8 mouse cellular contexts compared by ENCODE assay signal in the genomic region with DNA sequence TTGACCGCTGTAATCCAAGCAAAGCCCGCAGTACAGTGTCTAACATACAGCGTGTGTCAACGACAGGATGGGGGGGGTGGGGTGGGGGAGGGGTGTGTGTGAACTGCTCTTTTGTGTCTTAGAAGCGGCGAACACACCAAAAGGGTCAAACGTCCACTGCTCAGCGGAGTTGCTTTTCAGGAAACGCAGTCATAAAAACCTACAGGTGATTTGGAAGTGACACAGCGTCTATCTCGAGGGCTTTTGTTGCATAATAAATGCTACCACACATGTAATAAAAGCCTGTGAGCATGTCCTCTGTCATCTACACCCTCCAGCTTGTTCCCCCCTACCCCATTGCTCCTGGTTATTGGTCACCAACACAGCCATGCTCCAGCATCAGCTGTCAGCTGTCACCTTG. TPM values are rescaled to one million over a fixed set of nuclear protein-coding genes. Genes with fewer than 3 reads are reported as not detected.
A peak's percentile ranks its signal among the peaks of the same experiment; 100 is the strongest.
DNase-seq lines count a peak whose midpoint lies in the region; ATAC-seq lines count a peak whose summit lies in the region.

No protein-coding gene starts in this region.

- peak overlapping the region; percentile 72 for H3K4me2 ChIP-seq in kidney, embryonic 16.5 days (replicated peaks; ENCODE audit: low read depth, low read length)
- peak overlapping the region; percentile 45 for H3K4me2 ChIP-seq in intestine, embryonic 14.5 days (ENCODE audit: low read length)
- H3K4me2 ChIP-seq in midbrain, embryonic 16.5 days (ENCODE audit: low read length) = peak overlapping the region; percentile 52

- 7% methylated on average over 11 of the region's 11 CpGs for WGBS in kidney, embryonic 16.5 days
- WGBS in embryonic facial prominence, embryonic 10.5 days = 31% methylated on average over 11 of the region's 11 CpGs
- WGBS in intestine, embryonic 14.5 days = 21% methylated on average over 11 of the region's 11 CpGs
- 30% methylated on average over 11 of the region's 11 CpGs for WGBS in midbrain, embryonic 16.5 days

- H3K9ac ChIP-seq in kidney, embryonic 16.5 days (replicated peaks; ENCODE audit: low read length) = peak overlapping the region; percentile 57
- no peak overlapping the region for H3K9ac ChIP-seq in intestine, embryonic 14.5 days (ENCODE audit: low read length)
- no peak overlapping the region for H3K9ac ChIP-seq in midbrain, embryonic 16.5 days (ENCODE audit: low read depth, low read length)

- no peaks in the 10 kb centered on the region for H3K36me3 ChIP-seq in kidney, embryonic 16.5 days (ENCODE audit: insufficient read depth, low read length)
- H3K36me3 ChIP-seq in embryonic facial prominence, embryonic 10.5 days (replicated peaks) = no peaks in the 10 kb centered on the region
- H3K36me3 ChIP-seq in intestine, embryonic 14.5 days (ENCODE audit: control insufficient read depth, insufficient read depth, low read length) = no peaks in the 10 kb centered on the region
- no peaks in the 10 kb centered on the region for H3K36me3 ChIP-seq in midbrain, embryonic 16.5 days (ENCODE audit: control insufficient read depth, insufficient read depth, low read length)

- no peak for DNase-seq in kidney, postnatal 14 days
- DNase-seq in embryonic facial prominence, embryonic 10.5 days (ENCODE audit: low spot score) = no peak
- DNase-seq in intestine, embryonic 14.5 days (ENCODE audit: low spot score) = no peak
- no peak for DNase-seq in spleen, postnatal 4 days (ENCODE audit: low spot score in 2 of 2)
- DNase-seq in urinary bladder, postnatal 4 days (ENCODE audit: low spot score in 2 of 2) = no peak
- no peak for DNase-seq in cerebellum, adult 18-20 months

- ATAC-seq in kidney, embryonic 16.5 days (ENCODE audit: low FRiP score, low TSS enrichment) = 0 out of 2 replicates have a peak, but pooled peaks have one; percentile 10
- ATAC-seq in intestine, embryonic 14.5 days (replicated peaks; ENCODE audit: low FRiP score, low TSS enrichment, low read depth) = no peak
- no peak for ATAC-seq in midbrain, embryonic 16.5 days

- peak overlapping the region; percentile 92 for H3K27ac ChIP-seq in kidney, embryonic 16.5 days (ENCODE audit: low read length)
- H3K27ac ChIP-seq in embryonic facial prominence, embryonic 10.5 days (replicated peaks) = peak overlapping the region; percentile 72; the same call in 1 of the 2 replicates
- H3K27ac ChIP-seq in intestine, embryonic 14.5 days (ENCODE audit: low read depth) = peak overlapping the region; percentile 73
- peak overlapping the region; percentile 67 for H3K27ac ChIP-seq in midbrain, embryonic 16.5 days (ENCODE audit: low read length)

- H3K27me3 ChIP-seq in kidney, embryonic 16.5 days (ENCODE audit: insufficient read depth, low read length) = no peaks in the 10 kb centered on the region
- no peaks in the 10 kb centered on the region for H3K27me3 ChIP-seq in embryonic facial prominence, embryonic 10.5 days (replicated peaks; ENCODE audit: low read depth, poor library complexity, severe bottlenecking)
- no peaks in the 10 kb centered on the region for H3K27me3 ChIP-seq in intestine, embryonic 14.5 days (replicated peaks; ENCODE audit: control insufficient read depth, insufficient read depth, low read length)
- no peaks in the 10 kb centered on the region for H3K27me3 ChIP-seq in midbrain, embryonic 16.5 days (ENCODE audit: control insufficient read depth, insufficient read depth, low read depth, low read length)

- peak overlapping the region; percentile 37 for H3K4me3 ChIP-seq in kidney, embryonic 16.5 days (ENCODE audit: low read length)
- peak overlapping the region; percentile 48 for H3K4me3 ChIP-seq in embryonic facial prominence, embryonic 10.5 days
- 0 out of 2 replicates have a peak overlapping the region, but pooled peaks have one; percentile 16 for H3K4me3 ChIP-seq in intestine, embryonic 14.5 days (ENCODE audit: low read depth, low read length)
- H3K4me3 ChIP-seq in midbrain, embryonic 16.5 days (ENCODE audit: low read depth, low read length) = peak overlapping the region; percentile 19; the same call in 1 of the 2 replicates

- H3K9me3 ChIP-seq in kidney, embryonic 16.5 days (ENCODE audit: low read length) = no peaks in the 10 kb centered on the region
- H3K9me3 ChIP-seq in embryonic facial prominence, embryonic 10.5 days = no peaks in the 10 kb centered on the region
- H3K9me3 ChIP-seq in intestine, embryonic 14.5 days (ENCODE audit: control insufficient read depth, low read length) = no peaks in the 10 kb centered on the region
- H3K9me3 ChIP-seq in midbrain, embryonic 16.5 days (replicated peaks; ENCODE audit: control insufficient read depth, low read length, poor library complexity, severe bottlenecking) = no peaks in the 10 kb centered on the region

- H3K4me1 ChIP-seq in kidney, embryonic 16.5 days (ENCODE audit: insufficient read depth, low read length) = peaks cover 29% of the 10 kb centered on the region
- H3K4me1 ChIP-seq in embryonic facial prominence, embryonic 10.5 days = peaks cover 22% of the 10 kb centered on the region
- peaks cover 26% of the 10 kb centered on the region for H3K4me1 ChIP-seq in intestine, embryonic 14.5 days (replicated peaks; ENCODE audit: control insufficient read depth, insufficient read depth, low read length)
- H3K4me1 ChIP-seq in midbrain, embryonic 16.5 days (ENCODE audit: control insufficient read depth, insufficient read depth, low read length) = peaks cover 9% of the 10 kb centered on the region

RNA-seq across cellular contexts. Expression of gene Tnrc6b, which starts 4.5 kb away (rescaled TPM):
- polyA plus RNA-seq in kidney, embryonic 16.5 days (2015; fragmentation: Nextera tagmentation; extraction: Ambion mirVana) = 27.4 and 33.9 TPM in 2 replicates
- polyA plus RNA-seq in embryonic facial prominence, embryonic 10.5 days (2016; fragmentation: Nextera tagmentation; extraction: Ambion mirVana) = 44.2 and 46.9 TPM in 2 replicates
- polyA plus RNA-seq in intestine, embryonic 14.5 days (2014; fragmentation: Nextera tagmentation; extraction: Ambion mirVana) = 16.3 and 19.2 TPM in 2 replicates
- polyA plus RNA-seq in midbrain, embryonic 16.5 days (2015; fragmentation: Nextera tagmentation; extraction: Ambion mirVana) = 33.5 and 44.0 TPM in 2 replicates

RNA-seq across cellular contexts. Expression of gene Fam83f, which starts 34.9 kb away (rescaled TPM):
- 5.4 and 6.3 TPM in 2 replicates for polyA plus RNA-seq in kidney, embryonic 16.5 days (2015; fragmentation: Nextera tagmentation; extraction: Ambion mirVana)
- 3.6 and 4.8 TPM in 2 replicates for polyA plus RNA-seq in embryonic facial prominence, embryonic 10.5 days (2016; fragmentation: Nextera tagmentation; extraction: Ambion mirVana)
- 6.3 and 6.6 TPM in 2 replicates for polyA plus RNA-seq in intestine, embryonic 14.5 days (2014; fragmentation: Nextera tagmentation; extraction: Ambion mirVana)
- polyA plus RNA-seq in midbrain, embryonic 16.5 days (2015; fragmentation: Nextera tagmentation; extraction: Ambion mirVana) = 0.34 and 0.39 TPM in 2 replicates
